Mouse (Mus musculus) embryonic facial prominence, embryonic 11.5 days (tissue): ENCODE measurements around the gene Mtcl1. TPM values are rescaled to one million over a fixed set of nuclear protein-coding genes. Genes with fewer than 3 reads are reported as not detected.

ENCODE experiments used
- ATAC-seq: fragments of 200-750 bp; cut with Nextera tagmentation; replicated peaks from 2 replicates; pipeline ENCODE4 v1.8.0; 2017; ENCODE audit warnings: low read depth; ENCODE audit not compliant: insufficient number of reproducible peaks, low FRiP score, low TSS enrichment
- DNase-seq: peaks from one replicate; pipeline ENCODE4 v3.0.0-alpha.2; 2015; ENCODE audit warnings: low spot score
- H3K27ac ChIP-seq: fragments of 300-500 bp; sonication (generic); replicated peaks from 2 replicates; pipeline ENCODE4 v1.5.1; 2014; ENCODE audit warnings: mild to moderate bottlenecking, low read depth, low read length, control low read depth
- H3K27me3 ChIP-seq: fragments of 300-500 bp; sonication (generic); 2 replicates; pipeline ENCODE4 v1.6.1; 2014; ENCODE audit warnings: mild to moderate bottlenecking, low read length, moderate library complexity, mixed read lengths; ENCODE audit not compliant: control insufficient read depth, insufficient read depth
- H3K36me3 ChIP-seq: fragments of 300-500 bp; sonication (generic); replicated peaks from 2 replicates; pipeline ENCODE4 v1.6.1; 2014; ENCODE audit warnings: low read depth, mild to moderate bottlenecking, low read length, moderate library complexity, mixed read lengths; ENCODE audit not compliant: control insufficient read depth, insufficient read depth
- H3K4me1 ChIP-seq: fragments of 300-500 bp; sonication (generic); 2 replicates; pipeline ENCODE4 v1.6.1; 2014; ENCODE audit warnings: low read length, mixed read lengths; ENCODE audit not compliant: control insufficient read depth, insufficient read depth
- H3K4me2 ChIP-seq: fragments of 300-500 bp; sonication (generic); 2 replicates; pipeline ENCODE4 v1.6.1; 2014; ENCODE audit warnings: low read depth, mild to moderate bottlenecking, control low read depth, low read length, moderate library complexity
- H3K4me3 ChIP-seq: fragments of 300-500 bp; sonication (generic); 2 replicates; pipeline ENCODE4 v1.5.1; 2014; ENCODE audit warnings: low read depth, low read length, control low read depth
- H3K9ac ChIP-seq: fragments of 300-500 bp; sonication (generic); replicated peaks from 2 replicates; pipeline ENCODE4 v1.6.1; 2014; ENCODE audit warnings: mild to moderate bottlenecking, control low read depth, low read length
- H3K9me3 ChIP-seq: fragments of 300-500 bp; sonication (generic); replicated peaks from 2 replicates; pipeline ENCODE4 v1.6.1; 2016; ENCODE audit warnings: mild to moderate bottlenecking, low read length, inconsistent platforms, mixed read lengths; ENCODE audit not compliant: control insufficient read depth
- WGBS: fragments of 180-500 bp; shearing (Covaris S2); extraction: QIAGEN DNeasy Blood & Tissue Kit; methylation state at CpG from one replicate; pipeline ENCODE4 v1.1.7; 2014; 5-methylcytosine and 5-hydroxymethylcytosine counted together
- polyA plus RNA-seq: library from polyadenylated mRNA; unstranded; fragments of >200 nt; fragmentation: Nextera tagmentation; extraction: Ambion mirVana; gene quantifications from 2 replicates; pipeline ENCODE4 v1.2.1, GENCODE M21; 2014

Mtcl1 gene
- polyA plus RNA-seq, 1 experiment from 2014 or later: 6.0 TPM

DNA sequence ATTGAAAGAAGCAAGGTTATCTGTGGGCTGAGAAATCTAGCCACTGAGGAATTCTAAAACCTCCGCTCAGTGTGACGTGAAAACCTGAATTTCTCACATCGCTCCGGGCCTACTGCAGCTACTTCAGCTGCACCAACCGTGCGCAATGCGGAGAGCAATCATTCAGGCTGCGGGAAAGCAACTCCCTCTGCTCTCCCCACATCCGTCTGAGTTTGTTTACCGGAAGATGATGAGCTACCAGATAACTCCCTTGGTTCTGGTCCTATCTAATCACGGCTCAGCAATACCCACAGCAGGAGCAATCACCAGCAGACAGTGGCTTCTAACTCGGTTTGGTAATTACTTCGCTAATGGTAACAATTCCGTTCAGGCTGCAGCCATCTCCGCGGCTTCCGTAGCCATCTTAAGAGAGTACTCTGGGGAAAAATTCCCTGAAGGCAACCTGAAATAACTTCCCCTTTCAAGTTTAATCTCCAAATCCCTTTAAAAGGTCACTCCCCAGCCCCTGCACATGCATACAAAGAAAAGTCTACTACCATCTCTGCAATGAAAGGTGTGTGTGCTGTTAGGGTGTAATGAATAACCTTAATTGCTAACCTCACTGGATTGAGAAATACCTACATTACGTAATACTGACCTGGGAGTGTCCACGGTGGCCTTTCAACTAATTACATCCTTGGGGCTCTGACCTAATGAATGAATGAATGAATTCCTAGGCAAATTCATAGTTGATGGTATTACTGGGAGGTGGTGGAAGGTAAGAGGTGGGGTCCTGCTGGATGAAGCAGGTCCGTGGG, 96.5 kb downstream of the Mtcl1 start:
- H3K27me3 ChIP-seq: no peaks in the 10 kb centered on the region
- H3K36me3 ChIP-seq: no peaks in the 10 kb centered on the region
- H3K27ac ChIP-seq: no peak overlapping the region

GRCm38 (mm10) chr17:66352219-66352618, 97.3 kb downstream of the Mtcl1 start:
- no peak for DNase-seq
- Histone ChIP-seq H3K9ac (no peak overlapping the region), H3K36me3 (no peaks in the 10 kb centered on the region), H3K4me2 (no peak overlapping the region), H3K4me1 (no peaks in the 10 kb centered on the region), H3K4me3 (no peak overlapping the region), H3K9me3 (no peaks in the 10 kb centered on the region), H3K27me3 (no peaks in the 10 kb centered on the region), H3K27ac (no peak overlapping the region)
- ATAC-seq: no peak
- WGBS: 84% methylated on average over 6 of the region's 6 CpGs

More for the DNA sequence above, 96.5 kb downstream of the Mtcl1 start:
- ATAC-seq: no peak
- H3K4me2 ChIP-seq: no peak overlapping the region
- H3K9me3 ChIP-seq: no peaks in the 10 kb centered on the region
- DNase-seq: no peak
- no peak overlapping the region for H3K4me3 ChIP-seq
- H3K9ac ChIP-seq: no peak overlapping the region
- WGBS: 68% methylated on average over 20 of the region's 20 CpGs
- H3K4me1 ChIP-seq: no peaks in the 10 kb centered on the region

- Histone ChIP-seq H3K4me1 (no peaks in the 10 kb centered on the region), H3K9ac (no peak overlapping the region), H3K27ac (no peak overlapping the region), H3K36me3 (no peaks in the 10 kb centered on the region), H3K27me3 (no peaks in the 10 kb centered on the region), H3K9me3 (no peaks in the 10 kb centered on the region), H3K4me3 (no peak overlapping the region), H3K4me2 (no peak overlapping the region)
- DNase-seq (no peak), ATAC-seq (0 out of 2 replicates have a peak, but pooled peaks have one; percentile 30)
- WGBS: 76% methylated on average over 11 of the region's 11 CpGs
Measured at GRCm38 (mm10) chr17:66350689-66351088, 98.9 kb downstream of the Mtcl1 start.

DNA sequence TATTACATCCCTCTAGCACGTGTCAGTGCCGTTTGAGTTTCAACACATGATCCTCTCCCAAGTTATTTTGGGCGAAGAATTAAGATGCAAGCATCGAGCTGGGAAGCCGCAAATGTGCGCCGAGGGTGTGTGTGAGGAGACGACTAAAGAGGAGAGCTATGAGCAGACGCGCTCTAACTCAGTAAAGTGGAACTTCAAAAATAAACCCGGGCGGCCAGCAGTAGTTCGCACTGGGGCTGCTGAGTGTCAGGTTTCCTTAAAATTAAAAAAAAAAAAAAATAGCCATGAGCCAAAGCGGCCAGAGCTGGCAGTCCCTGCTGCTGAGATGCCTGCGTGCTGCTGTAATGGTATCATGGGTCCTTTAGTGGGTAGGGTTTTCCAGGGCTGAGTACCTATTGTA, 99.4 kb downstream of the Mtcl1 start:
- peak; percentile 61; the same call in 1 of the 2 replicates for ATAC-seq

DNA sequence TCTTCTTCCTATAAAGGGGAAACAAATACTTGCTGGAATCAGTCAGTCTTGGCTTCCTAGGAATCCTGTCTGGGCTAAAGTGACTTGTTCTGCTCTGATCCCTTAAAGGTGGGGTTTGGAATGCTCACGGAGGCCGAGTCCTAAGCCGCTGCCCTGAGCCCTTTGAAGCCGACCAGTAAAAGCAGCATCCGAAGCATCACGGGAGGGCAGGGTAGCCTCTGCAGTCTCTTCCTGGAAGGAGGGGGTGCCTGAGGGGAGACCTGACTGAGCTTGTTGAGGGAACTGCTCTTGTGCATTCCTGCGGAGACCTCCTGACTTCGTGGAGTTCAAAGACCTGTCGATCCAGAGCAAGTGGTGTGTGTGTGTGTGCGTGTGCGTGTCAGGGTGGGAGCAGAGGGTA, 103.2 kb downstream of the Mtcl1 start:
- WGBS: 60% methylated on average over 11 of the region's 11 CpGs
- no peak for ATAC-seq
- no peak overlapping the region for H3K4me2 ChIP-seq
- no peaks in the 10 kb centered on the region for H3K27me3 ChIP-seq
- H3K4me3 ChIP-seq: no peak overlapping the region
- H3K9me3 ChIP-seq: no peaks in the 10 kb centered on the region
- H3K4me1 ChIP-seq: no peaks in the 10 kb centered on the region
- no peaks in the 10 kb centered on the region for H3K36me3 ChIP-seq
- no peak for DNase-seq
- no peak overlapping the region for H3K27ac ChIP-seq
- H3K9ac ChIP-seq: no peak overlapping the region

More for the DNA sequence above, 99.4 kb downstream of the Mtcl1 start:
- H3K27me3 ChIP-seq: no peaks in the 10 kb centered on the region
- peak; percentile 49 for DNase-seq
- H3K4me1 ChIP-seq: no peaks in the 10 kb centered on the region
- no peak overlapping the region for H3K4me2 ChIP-seq
- no peaks in the 10 kb centered on the region for H3K9me3 ChIP-seq
- no peak overlapping the region for H3K4me3 ChIP-seq
- H3K36me3 ChIP-seq: no peaks in the 10 kb centered on the region
- no peak overlapping the region for H3K9ac ChIP-seq
- WGBS: 50% methylated on average over 15 of the region's 15 CpGs
- no peak overlapping the region for H3K27ac ChIP-seq

DNA sequence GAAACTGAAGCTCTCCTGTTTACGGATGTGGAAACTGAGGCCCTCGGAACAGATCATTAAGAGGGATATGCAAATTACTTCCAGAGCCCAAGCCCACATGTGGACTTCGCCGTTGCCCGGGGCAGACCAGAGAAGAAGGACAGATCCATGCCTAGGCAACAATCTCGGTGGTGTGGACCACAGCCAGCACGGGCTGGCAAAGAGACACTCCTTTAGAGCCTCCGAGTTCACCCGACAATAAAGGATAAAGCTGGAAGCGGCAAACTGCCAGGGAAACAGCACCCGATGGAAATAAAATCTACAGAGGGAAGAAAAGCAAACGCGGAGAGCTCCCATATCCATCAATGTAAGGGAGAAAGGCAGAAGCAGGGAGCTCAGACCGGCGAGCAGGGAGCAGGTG, 103.9 kb downstream of the Mtcl1 start:
- ATAC-seq (no peak), DNase-seq (no peak)
- H3K36me3 ChIP-seq: no peaks in the 10 kb centered on the region
- H3K4me3 ChIP-seq: no peak overlapping the region
- H3K4me2 ChIP-seq: no peak overlapping the region
- no peaks in the 10 kb centered on the region for H3K4me1 ChIP-seq
- no peak overlapping the region for H3K27ac ChIP-seq
- H3K9me3 ChIP-seq: no peaks in the 10 kb centered on the region
- H3K27me3 ChIP-seq: no peaks in the 10 kb centered on the region
- no peak overlapping the region for H3K9ac ChIP-seq
- 87% methylated on average over 15 of the region's 15 CpGs for WGBS

DNA sequence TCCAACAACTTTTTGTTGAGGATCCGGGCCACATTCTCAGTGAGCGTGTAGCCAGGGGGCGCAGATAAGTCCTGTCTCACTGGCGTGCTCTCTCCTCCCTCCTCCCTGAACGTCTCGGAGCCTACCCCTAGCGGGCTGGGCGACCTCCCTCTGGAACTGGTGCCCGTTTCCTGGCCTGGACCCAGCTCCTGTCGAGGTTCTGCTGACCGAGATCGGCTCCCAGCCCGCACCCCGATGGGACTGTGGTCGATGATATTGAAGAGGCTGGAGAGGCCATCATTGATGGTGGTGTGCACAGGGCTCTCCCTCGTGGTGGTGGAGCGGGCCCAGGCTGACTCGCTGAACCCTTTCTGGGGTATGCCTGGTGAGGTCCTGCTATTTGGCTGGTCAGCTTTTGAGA, 106.6 kb downstream of the Mtcl1 start:
- Histone ChIP-seq H3K27me3 (no peaks in the 10 kb centered on the region), H3K9ac (no peak overlapping the region), H3K9me3 (no peaks in the 10 kb centered on the region), H3K4me1 (no peaks in the 10 kb centered on the region), H3K4me2 (no peak overlapping the region), H3K4me3 (no peak overlapping the region), H3K27ac (no peak overlapping the region), H3K36me3 (no peaks in the 10 kb centered on the region)
- WGBS: 93% methylated on average over 18 of the region's 18 CpGs
- no peak for DNase-seq
- ATAC-seq: no peak

DNA sequence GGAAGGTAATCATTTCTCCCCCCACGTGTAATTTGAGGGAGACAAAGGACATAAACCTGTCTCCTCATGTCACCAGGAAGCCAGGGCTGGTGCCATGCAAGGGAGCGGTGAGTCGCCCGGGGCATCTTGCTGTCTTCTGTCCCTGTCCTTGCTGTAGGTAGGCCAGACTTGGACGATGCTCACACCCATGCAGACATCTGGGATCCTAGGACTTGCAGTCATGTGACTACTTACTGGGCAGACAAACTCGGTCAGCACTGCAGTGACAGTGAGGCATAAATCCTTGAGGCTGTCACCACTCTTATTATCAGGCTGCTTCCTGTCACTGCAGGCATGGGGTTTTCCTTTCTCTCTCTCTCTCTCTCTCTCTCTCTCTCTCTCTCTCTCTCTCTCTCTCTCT, 107.9 kb downstream of the Mtcl1 start:
- Histone ChIP-seq H3K9me3 (no peaks in the 10 kb centered on the region), H3K36me3 (no peaks in the 10 kb centered on the region), H3K4me2 (no peak overlapping the region), H3K27me3 (no peaks in the 10 kb centered on the region), H3K9ac (no peak overlapping the region), H3K4me3 (no peak overlapping the region), H3K4me1 (no peaks in the 10 kb centered on the region), H3K27ac (no peak overlapping the region)
- no peak for DNase-seq
- ATAC-seq: no peak
- WGBS: 93% methylated on average over 6 of the region's 6 CpGs
